1 mouse cellular context compared by ENCODE assay signal in the genomic region with DNA sequence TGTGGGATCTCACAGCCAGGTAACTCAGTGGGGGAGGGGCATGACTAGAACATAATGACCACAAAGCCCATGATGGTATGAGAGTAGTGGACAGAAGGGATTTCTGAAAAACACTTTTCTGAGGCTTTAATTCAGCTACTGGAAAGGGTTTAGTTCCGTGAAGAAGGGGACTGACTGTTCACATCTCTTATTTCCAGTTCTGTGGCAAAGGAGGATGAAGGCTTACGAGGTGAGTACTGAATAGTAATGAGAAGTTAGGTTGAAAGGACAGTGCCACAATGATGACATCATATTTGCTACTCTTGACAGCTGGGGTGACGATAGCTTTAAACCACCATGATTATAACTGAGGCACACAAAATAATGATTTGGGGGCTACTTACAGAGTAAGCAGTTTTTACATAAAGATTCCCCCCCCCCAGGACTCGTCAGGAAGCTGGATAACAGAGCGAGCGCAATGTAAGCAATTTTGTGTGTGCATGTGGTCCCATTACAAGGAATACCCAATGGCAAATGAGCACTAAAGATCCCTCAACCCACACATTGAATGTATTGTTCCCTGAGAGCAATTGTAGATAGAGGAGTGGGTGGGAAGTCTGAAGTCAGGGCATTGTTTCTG.
A peak's percentile ranks its signal among the peaks of the same experiment; 100 is the strongest.
TF ChIP-seq lines count a peak whose summit lies in the region.

No protein-coding gene starts in this region.

TF ChIP-seq in CH12.LX, 34 proteins besides CTCF, POLR2A, EP300 and RAD21:
- TF ChIP-seq ZKSCAN1 (IDR thresholded peaks at IDR 0.05; ENCODE audit: borderline replicate concordance, low read depth, low read length) (no peak), SMC3 (IDR thresholded peaks at IDR 0.05; ENCODE audit: low read depth, low read length) (no peak), USF1 (IDR thresholded peaks at IDR 0.05; ENCODE audit: low read depth, low read length) (no peak), ZC3H11A (IDR thresholded peaks at IDR 0.05; ENCODE audit: low read depth, low read length) (no peak), CHD2 (IDR thresholded peaks at IDR 0.05; ENCODE audit: low read length) (0 out of 2 replicates have a peak, but pooled peaks have one; percentile 4), KAT2A (IDR thresholded peaks at IDR 0.05; ENCODE audit: insufficient replicate concordance, low read length) (0 out of 2 replicates have a peak, but pooled peaks have one; percentile 36), MAX (IDR thresholded peaks at IDR 0.05; ENCODE audit: low read length) (no peak), MYC (IDR thresholded peaks at IDR 0.05; ENCODE audit: low read depth, low read length) (no peak; the same call in 1 of the 2 replicates), TBP (conservative IDR thresholded peaks at IDR 0.05; ENCODE audit: low read depth, low read length) (peak; percentile 15; the same call in 1 of the 2 replicates), NELFE (IDR thresholded peaks at IDR 0.05; ENCODE audit: low read depth, low read length) (no peak), PAX5 (IDR thresholded peaks at IDR 0.05; ENCODE audit: low read length) (no peak), IRF4 (IDR thresholded peaks at IDR 0.05; ENCODE audit: low read depth, low read length) (no peak), MAZ (IDR thresholded peaks at IDR 0.05; ENCODE audit: low read depth, low read length) (0 out of 2 replicates have a peak, but pooled peaks have one; percentile 6), SIN3A (IDR thresholded peaks at IDR 0.05; ENCODE audit: low read length) (0 out of 2 replicates have a peak, but pooled peaks have one; percentile 9), BHLHE40 (IDR thresholded peaks at IDR 0.05; ENCODE audit: low read depth, low read length) (peak; percentile 6; the same call in 1 of the 2 replicates), ZNF384 (IDR thresholded peaks at IDR 0.05; ENCODE audit: low read depth, low read length) (no peak), NRF1 (IDR thresholded peaks at IDR 0.05; ENCODE audit: low read depth, low read length) (no peak), HCFC1 (IDR thresholded peaks at IDR 0.05; ENCODE audit: low read depth, low read length) (no peak), JUN (IDR thresholded peaks at IDR 0.05; ENCODE audit: insufficient read depth, low read depth, low read length) (no peak), JUND (conservative IDR thresholded peaks at IDR 0.05; ENCODE audit: low read depth, low read length) (0 out of 2 replicates have a peak, but pooled peaks have one; percentile 54), TCF12 (IDR thresholded peaks at IDR 0.05; ENCODE audit: low read depth, low read length) (no peak), GABPA (IDR thresholded peaks at IDR 0.05; ENCODE audit: insufficient replicate concordance, low read depth, low read length) (no peak)
